Mouse (Mus musculus) 3134 (cell line): ENCODE measurements around the gene Egln3.
A peak's percentile ranks its signal among the peaks of the same experiment; 100 is the strongest.

Experiments
- DNase-seq: peaks from one replicate; pipeline ENCODE4 v3.0.0-alpha.2; 2011; ENCODE audit warnings: low spot score; ENCODE audit not compliant: insufficient read length; ENCODE audit errors: extremely low read depth

Gene Egln3

DNA sequence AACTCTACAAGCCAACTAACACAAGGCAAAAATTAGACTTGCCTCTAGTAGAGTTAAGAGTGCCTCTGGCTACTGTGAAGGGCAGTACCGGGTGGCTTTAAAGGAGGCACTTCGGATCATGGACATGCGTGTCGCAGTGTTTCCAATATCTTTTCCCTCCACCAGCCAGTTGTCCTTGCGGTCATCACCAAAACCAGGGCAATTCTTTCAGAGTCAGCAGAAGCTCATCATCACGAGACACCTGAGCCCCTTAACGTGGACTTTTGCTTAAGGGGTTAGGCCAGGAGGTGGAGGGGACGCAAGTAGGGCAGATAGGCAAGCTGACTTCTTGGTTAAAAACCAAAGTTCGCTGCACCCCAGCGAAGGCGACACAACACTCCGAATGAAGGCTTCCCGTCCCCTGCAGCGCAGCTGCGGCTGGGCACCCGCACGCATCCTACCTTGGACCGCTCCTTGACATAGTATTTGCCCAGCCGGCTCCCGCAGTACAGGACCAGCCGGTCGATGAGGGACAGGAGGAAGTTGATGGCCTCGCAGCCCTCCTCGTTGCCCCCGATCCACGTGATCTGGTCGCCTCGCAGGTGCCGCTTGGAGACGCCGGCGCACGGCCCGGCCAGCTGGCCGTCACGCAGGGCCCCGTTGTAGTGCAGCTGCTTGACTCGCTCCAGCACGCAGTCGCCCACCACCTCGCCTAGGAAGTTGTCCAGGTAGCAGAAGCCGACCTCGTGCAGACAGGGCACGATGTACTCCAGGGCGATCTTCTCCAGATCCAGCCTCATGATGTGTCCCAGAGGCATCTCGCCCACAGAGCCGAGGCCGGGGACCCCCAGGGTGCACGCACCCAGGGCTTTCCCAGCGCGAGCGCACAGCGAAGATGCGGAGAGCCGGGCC lies 650 bp downstream of the Egln3 start:
- peak; percentile 50 for DNase-seq

DNA sequence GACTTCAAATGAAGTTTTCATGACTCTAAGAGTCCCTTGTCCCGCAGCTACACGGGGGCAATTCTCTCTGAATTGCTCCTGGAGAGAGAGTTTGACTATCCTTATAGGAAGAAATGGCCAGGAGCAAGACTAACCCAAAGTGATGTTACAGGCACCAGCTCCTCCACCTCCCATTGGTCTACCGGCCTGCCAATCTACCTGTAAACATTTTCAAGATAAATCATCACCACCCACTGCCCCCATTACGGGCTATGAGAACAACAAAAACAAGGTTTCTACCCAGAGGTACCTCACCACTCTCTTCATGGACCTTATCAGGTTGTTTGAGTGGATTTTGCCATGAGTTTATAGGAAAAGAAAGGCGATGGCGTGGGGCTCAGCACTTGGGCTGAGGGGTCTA lies 1.4 kb downstream of the Egln3 start:
- DNase-seq, result no peak

DNA sequence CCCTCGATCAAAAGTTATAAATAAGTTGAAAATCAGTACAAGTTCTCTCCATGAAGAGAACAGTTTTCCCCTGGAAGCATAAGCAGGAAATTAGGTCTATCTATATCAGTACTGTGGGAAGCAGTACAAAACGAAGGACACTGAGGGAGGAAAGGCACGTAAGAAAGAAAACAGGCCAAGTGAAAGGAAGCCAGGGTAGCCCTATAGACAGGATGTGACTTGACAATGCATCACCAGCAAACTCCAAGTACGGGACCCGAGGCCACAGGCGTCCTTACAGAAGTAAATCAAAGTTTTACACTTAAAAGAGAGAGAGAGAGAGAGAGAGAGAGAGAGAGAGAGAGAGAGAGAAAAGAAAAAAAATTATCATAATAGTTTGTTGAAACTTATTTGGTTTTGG lies 2.8 kb downstream of the Egln3 start:
- no peak for DNase-seq

DNA sequence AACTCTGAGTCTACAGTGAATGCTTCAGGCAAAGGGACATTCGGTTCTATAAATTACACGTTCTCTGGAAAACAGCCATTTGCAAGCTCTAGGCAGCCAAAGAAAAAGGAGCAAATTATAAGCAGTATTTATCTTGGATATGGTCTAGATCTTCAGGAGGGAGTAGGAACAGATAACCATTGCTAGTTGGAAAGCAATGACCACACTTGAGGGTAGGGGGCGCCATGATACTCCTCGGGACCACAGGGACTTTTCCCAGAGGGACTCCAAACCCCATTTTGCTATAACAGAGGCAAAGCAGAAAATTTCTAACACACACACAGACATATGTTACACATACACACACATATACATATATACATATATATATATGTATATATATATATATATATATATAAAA lies 3.5 kb downstream of the Egln3 start:
- no peak for DNase-seq

DNA sequence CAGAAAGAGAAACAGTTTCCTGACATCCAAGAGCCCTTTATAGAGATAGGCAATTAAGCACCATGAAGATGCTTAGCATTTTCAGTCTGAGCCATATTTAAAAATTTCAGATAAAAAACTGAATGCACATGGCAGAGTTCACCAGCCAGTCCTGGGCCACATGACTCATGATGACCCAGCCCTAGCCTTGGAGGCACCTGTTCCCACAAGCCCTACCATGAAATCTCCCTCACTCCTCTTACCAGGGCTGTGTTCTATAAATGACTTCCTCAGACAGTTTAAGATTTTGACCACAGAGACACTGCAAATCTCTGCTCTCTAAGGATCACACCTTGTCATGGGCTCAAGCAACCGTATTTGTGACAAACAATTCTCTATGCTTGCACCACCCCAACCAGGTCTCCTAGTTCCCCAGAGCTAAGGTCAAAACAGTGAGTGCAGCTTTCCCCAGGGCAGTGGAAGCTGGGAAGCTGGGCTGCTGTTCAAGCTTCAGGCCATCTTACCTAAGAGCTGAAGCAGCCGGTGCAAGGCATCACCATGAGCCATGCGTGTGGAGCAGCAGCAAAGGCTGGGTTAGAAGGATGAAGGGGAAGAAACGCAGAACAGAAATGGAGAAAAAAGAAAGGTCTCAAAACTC lies 5.3 kb downstream of the Egln3 start:
- DNase-seq, result no peak

DNA sequence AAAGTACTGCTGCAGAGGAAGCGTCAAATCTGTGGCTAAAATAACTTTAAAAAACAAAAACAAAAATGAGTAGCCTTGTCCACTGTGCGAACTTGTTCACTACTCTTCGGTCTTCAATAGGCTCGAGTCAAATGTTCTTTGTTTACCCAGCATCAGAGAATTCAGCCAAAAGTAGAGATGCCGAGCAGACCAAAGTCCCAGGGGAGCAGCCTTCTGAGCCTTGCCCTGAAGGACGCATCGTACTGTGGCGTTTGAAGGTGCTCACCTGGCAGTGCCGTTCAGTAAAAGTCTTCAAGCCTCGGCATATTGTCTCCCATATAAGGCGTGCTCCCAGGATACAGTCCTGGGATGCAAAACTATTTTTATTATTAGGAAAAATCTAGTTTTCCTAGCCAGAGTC lies 5.8 kb downstream of the Egln3 start:
- no peak for DNase-seq

DNA sequence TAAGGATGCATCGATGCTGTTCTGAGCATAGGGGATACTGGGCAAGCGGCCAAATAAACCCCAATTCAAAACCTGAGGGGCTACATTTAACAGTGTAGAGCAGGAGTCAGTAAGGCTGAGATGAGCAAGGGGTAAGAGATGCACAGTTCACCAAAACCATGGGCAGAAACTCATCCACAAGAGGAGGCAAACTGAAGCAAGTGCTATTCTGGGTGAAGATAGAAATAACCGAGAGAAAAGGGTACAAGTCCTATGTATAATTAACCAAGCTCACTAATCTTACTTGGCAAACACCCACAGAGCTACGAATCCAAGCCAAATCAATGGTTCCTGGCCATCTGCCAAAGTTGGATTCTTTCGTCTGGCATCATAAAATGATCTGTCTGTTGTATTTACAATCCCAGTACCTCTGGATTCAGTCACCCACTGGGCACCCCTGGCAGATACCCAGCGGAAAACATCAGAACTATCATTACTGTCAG lies 6.3 kb downstream of the Egln3 start:
- DNase-seq, result no peak

DNA sequence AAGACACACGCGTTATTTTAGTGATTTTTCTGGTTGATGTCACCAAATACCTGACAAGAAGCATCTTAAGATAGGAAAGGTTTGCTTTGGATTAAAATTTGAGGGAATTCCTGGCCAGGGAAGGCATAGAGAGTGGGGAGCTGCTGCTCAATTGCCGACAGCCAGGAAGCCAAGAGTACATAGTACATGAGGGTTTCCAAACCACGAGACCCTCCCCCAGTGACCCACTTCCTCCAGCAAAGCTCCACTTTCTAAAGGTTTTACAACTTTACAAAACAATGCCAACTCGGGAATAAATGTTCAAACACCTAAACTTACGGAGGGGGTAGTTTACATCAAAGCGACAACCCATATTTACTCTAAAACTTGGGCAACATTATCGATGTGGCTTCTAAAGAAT lies 6.8 kb downstream of the Egln3 start:
- no peak for DNase-seq

DNA sequence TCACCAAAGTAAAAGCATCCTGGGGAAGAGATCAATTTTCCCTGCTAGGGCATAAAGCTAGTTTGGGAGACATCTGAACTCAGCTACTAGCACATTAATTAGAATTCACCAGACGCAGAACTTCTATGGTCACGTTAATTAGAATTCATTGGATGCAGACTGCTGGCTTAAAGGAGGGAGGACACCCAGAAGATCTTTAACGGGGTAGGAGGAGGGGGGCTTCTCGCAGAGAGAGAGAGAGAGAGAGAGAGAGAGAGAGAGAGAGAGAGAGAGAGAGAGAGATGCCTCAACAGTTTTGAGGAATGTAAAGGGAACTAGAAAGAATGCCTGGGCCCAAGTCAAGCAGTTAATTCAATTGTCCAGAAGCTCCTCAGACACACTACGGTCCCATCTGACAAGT lies 9.5 kb downstream of the Egln3 start:
- DNase-seq, result no peak

DNA sequence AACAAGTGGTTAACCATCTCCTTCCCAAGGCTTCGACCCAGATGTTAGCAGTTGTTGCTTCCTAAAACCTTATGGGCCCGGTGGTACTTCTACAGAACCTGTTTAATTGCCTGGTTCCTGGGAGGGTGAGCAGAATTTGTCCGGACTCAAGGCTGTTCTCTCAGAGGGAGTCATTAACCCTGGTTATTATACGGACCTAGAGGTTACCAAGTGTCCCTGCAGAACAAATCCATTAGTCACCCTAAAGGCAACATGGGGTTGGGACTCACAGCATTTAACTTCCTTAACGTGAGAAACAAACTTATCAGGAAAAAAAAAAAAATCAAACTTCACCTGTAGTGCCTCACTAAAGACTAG lies 11.4 kb downstream of the Egln3 start:
- DNase-seq, result no peak

DNA sequence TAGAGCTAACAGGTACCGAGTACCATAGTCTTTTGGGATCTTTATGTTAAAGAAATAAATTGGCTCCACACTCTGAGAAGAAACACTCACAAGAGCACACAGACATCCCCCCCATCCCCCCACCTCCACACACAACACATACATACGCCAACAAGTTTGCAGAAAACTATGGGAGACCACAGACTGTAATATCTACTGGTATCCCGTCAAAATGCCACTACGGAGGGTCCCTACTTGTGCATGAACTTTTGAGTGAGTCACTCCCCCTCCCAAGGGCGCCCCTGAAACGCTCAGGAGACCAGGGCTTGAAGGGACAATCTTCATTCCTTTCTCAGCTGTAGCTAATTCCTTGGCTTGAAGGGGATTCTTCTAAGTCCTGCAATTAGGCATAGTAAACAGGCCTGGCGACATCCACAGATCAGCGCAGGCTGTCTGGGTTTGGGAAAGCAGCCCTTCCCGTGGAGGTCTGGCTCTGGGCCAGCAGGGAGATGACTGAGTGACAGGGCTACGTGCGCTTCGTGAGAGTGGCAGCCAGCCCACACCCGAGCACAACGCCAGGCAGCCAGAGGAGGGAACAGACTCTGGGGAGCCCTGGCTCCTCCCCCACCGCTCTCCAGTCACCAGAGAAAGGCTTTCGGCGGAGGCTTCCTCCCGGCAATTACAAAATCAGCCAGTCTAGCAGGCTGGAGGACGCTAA lies 11.9 kb downstream of the Egln3 start:
- peak; percentile 87 for DNase-seq

DNA sequence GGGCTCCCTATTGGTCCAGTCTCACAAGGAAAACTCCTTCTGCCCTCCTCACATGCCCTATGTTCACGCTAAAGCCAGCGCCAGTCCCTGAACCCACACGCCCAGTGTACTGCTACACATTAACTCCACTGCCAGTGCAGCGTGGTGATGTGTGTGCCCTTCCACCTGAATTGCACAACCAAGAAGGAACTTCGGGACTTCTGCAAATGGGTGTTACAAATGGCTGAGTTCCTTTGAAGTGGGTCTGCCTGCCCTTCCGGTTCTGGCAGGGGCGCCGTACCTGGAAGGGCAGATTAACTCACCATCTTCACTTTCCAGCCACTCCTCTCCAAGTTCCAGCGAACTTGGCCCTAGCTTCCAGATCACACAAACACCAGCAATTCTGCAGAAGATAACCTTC lies 12.5 kb downstream of the Egln3 start:
- DNase-seq, result no peak

DNA sequence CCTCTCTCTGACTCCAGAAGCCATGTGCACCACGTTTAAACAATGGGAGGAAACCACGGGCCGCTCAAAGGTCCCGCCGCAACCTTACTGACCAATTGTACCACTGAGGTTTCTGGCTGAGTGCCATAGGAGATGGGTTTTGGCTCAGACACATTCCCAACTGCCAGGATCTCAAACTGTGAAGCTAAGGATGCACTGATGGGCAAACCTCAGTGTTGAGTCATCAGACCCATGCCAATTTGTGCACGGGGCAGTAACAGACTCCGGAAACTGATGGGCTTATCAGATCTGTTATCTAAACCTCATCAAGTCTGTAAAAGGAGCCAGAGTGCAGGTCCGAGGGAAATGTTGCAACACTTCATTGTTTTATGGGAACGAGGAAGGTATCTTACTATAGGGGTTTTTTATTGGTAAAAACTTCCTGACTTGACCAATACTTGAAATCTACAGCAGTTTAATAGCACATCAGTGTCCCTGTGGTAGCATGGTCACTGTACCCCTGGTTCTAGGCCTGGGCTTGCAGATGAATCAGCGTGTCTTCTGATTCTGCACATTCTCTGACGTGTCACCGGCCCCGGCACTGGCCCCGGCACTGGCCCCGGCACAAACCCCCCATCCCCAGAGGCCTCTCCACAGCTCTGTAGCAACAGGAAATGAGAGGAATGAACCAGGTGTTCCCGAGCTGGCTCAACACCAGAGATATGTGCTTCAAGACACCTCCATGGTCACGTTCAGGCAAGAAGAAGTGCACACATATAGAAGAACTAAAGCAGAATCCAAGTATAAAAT lies 15.7 kb downstream of the Egln3 start:
- peak; percentile 78 for DNase-seq

DNA sequence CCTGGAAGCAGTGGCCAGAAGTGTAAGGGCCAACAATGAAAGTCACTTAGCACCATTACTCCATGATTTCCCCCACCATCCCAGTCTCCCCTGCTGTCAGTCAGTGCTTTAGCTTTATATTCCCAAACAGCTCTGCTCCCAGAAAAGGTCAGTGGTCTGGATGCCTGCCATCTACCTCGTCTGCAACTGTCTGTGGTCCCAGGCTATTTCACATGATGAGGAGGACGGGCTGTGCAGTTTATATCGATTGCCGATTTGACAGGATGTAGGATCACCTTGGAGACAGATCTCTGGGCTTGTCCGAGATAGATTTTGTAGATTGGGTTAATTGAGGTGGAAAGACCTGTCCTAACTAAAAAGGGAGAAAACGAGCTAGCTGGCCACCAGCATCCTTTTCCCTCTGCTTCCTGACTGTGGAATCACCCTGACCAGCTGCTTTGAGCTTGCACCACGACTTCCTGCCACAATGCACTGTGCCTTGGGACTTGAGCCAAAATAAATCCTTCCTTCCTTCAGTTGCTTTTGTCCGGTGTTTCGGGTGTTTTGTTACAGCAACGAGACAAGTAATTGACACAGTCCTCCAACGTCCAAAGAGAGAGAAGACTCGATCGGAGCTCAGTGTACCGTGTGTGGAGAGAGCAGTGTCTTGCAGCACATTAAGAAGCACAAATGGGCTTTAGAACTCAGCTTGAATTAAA lies 16.6 kb downstream of the Egln3 start:
- peak; percentile 70 for DNase-seq

DNA sequence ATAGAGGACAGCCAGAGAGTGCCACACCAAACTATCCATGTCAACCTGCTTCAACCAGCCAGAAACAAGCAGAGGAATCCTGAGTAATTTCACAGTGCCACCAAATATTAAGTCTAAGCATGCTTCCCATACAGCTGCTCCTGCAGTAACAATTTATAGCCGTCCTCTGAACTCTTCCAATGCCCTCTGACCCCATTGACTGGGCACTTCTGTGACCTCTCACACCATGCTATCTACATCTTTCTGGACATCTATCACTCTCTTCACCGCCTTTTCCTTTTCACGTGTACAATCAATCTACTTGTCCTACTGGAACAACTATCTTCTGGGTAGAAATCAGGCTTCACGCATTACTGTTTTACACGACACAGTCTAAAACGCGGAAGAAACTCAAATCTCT lies 19.4 kb downstream of the Egln3 start:
- no peak for DNase-seq

DNA sequence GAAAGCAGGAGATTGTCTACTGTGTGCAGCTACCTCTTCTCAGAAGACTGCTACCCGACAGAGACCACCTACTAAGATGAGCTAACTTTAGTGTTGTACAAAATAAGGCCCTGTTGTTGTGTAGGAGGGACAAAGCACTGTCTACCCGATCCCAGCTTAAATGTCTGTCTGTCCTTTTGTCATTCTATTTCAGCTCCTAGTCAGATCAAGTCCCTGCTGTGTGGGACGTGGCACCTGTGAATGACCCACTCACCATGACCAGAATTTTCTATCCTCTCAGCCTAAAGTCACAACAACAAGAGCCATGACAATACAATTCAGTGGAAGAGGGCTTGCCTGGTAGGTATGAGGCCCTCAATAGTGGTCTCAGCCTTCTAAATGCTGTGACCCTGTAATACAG lies 25.3 kb downstream of the Egln3 start:
- DNase-seq, result no peak

DNA sequence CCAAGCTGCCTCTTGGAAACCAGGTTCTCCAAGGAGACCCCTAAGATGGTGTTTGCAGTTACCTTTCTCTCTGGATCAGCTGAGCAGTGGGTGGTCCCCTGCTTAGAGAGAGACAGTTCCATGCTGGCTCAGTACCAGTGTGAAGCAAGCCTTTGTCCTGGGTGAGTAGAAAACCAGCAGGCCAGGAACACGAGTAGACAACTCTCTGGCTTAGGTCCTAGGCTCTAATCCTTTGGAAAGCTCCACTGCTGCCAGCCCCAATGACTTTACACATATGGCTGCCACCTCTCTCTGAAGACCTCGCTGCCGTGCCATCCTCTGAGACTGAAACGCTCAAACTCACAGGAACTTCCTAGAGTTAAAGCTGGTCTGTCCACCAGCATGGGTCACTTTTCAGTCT lies 34.9 kb downstream of the Egln3 start:
- DNase-seq, result no peak

DNA sequence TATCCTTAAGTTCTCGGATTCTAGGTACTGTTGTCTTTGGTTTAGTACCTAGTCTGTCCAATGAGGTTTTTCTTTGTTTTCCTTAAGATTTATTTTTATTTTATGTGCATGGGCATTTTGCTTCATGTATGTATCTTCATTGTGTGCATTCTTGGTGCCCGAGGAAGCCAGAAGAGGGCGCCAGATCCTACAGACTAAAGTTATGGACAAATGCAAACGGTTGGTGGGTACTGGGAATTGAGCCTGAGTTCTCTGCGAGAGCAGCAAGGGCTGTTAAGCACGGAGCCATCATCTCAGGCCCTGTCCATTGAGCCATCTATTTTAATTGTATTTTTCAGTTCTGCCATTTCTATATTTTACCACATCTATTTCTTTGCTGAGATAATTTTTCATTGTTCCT lies 35.9 kb downstream of the Egln3 start:
- DNase-seq, result no peak

DNA sequence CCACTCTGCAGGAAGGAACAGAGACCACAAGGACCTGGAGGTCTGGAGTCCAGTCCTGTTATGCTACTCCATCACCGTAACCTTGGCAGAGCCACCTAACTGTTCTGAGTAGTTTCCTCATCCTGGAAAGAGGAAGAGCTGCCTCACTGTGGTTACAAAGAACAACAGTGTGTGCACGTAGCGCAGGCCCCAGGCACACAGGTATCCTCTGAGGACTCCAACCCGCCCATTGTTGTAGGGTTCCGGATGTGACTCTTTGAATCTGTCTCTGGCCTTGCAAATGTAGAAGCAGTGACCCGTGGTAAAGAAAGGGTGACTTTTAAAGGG lies 39.0 kb downstream of the Egln3 start:
- no peak for DNase-seq

DNA sequence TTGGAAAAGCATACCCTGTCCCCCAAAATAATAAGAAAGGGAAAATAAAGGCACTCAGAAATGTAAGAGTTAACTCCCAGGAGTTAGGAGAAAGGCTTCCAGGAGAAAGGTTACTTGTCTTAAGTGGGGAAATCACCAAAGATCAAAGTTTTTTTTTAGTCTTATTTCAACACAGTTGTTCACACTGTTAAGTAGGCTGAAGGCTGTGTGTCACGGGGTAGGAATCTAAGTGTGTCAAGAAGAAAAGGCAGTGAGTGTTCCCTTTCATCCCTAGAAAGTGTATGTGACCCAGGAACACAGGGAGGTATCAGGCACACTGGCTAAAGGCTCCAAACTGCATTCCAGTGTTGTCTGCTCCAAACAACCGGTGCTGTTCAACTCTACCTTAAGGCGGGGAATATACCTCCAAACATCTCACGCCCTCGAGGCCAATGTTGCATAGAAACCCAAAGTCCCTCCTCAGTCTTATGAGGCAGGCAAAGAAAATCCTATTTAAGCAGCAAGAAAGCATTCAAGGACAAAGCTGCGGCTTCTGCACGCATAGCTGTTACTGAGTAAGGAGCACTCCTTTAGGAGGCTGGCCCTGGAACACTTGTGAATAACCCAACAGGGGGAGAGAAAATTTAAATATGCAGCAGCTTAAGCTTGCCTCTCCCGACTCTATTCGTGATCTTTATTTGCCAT lies 39.5 kb downstream of the Egln3 start:
- no peak for DNase-seq
